Mouse (Mus musculus) cerebellum, adult 2 months (tissue): Measurements from ENCODE around the gene Rimbp2. TPM values are rescaled to one million over a fixed set of nuclear protein-coding genes. Genes with fewer than 3 reads are reported as not detected.

Source experiments
- DNase-seq, 2 experiments: peaks; one replicate each; pipeline ENCODE4 v3.0.0; 2021
- H3K27ac ChIP-seq: fragments of 200-500 bp; 2 replicates; pipeline ENCODE4 v1.5.1; 2012; ENCODE audit warnings: low read length, control low read depth, inconsistent platforms; ENCODE audit not compliant: insufficient read depth
- H3K27me3 ChIP-seq: fragments of 200-500 bp; 2 replicates; pipeline ENCODE4 v1.6.1; 2012; ENCODE audit warnings: inconsistent platforms, mild to moderate bottlenecking, low read length, moderate library complexity; ENCODE audit not compliant: control insufficient read depth, insufficient read depth
- H3K4me1 ChIP-seq: fragments of 200-500 bp; 2 replicates; pipeline ENCODE4 v1.6.1; 2011; ENCODE audit warnings: low read length; ENCODE audit not compliant: control insufficient read depth, insufficient read depth
- H3K4me3 ChIP-seq: fragments of 200-500 bp; replicated peaks from 2 replicates; pipeline ENCODE3; 2011; ENCODE audit warnings: mild to moderate bottlenecking, low read depth, low read length, control low read depth; ENCODE audit not compliant: insufficient read depth
- CTCF ChIP-seq: fragments of 200-500 bp; IDR thresholded peaks from 2 replicates; pipeline ENCODE4 v1.5.1; 2011; ENCODE audit warnings: low read depth, mild to moderate bottlenecking, control low read depth, low read length, moderate library complexity, borderline replicate concordance; ENCODE audit not compliant: insufficient read depth
- POLR2A ChIP-seq: fragments of 200-500 bp; IDR thresholded peaks from 2 replicates; pipeline ENCODE4 v1.6.1; 2011; ENCODE audit warnings: low read length, control low read depth, borderline replicate concordance; ENCODE audit not compliant: insufficient read depth
- WGBS: fragments of 180-500 bp; shearing (Covaris S2); methylation state at CpG from one replicate; pipeline ENCODE4 v1.1.7; 2018; 5-methylcytosine and 5-hydroxymethylcytosine counted together
- polyA plus RNA-seq: library from polyadenylated mRNA; depleted of rRNA; stranded (reverse); fragments of >200 nt; gene quantifications from 2 replicates; pipeline ENCODE4 v1.2.3, GENCODE M21; 2012; rRNA removed

Rimbp2 gene
- polyA plus RNA-seq, 1 experiment = 16.1 TPM

GRCm38 (mm10) chr5:128710596-128710995, 242.7 kb downstream of the Rimbp2 start:
- no peak for DNase-seq
- 15% methylated on average over 8 of the region's 8 CpGs for WGBS
- TF ChIP-seq POLR2A (no peak), CTCF (no peak)
- no peaks in the 10 kb centered on the region for H3K4me1 ChIP-seq
- H3K4me3 ChIP-seq = no peak overlapping the region
- no peak overlapping the region for H3K27ac ChIP-seq
- H3K27me3 ChIP-seq = no peaks in the 10 kb centered on the region; the same call in 1 of the 2 replicates

- WGBS = 75% methylated on average over 5 of the region's 5 CpGs
- no peak for DNase-seq
- H3K4me1 ChIP-seq = no peaks in the 10 kb centered on the region
- no peak overlapping the region for H3K27ac ChIP-seq
- H3K4me3 ChIP-seq = no peak overlapping the region
- H3K27me3 ChIP-seq = no peaks in the 10 kb centered on the region; the same call in 1 of the 2 replicates
- no peak for TF ChIP-seq POLR2A
- TF ChIP-seq CTCF = no peak
Measured at GRCm38 (mm10) chr5:128708929-128709328, 244.4 kb downstream of the Rimbp2 start.

Other genes with a start within 250 kb of the Rimbp2 start
- 21.4 and 21.8 TPM in 2 replicates for gene Stx2, start 55.1 kb upstream of the Rimbp2 start, polyA plus RNA-seq
- 152 and 160 TPM in 2 replicates for gene Ran, start 66.6 kb upstream of the Rimbp2 start, polyA plus RNA-seq
- 0.27 and 0.34 TPM in 2 replicates for gene Adgrd1, start 143.3 kb upstream of the Rimbp2 start, polyA plus RNA-seq